Mouse (Mus musculus): ENCODE results near the gene Tmem132b. TPM values are rescaled to one million over a fixed set of nuclear protein-coding genes. Genes with fewer than 3 reads are reported as not detected.

Tmem132b gene
- total RNA-seq, 2 experiments from 2014 or later = 1.8 to 2.2 TPM

GRCm38 (mm10) chr5:125509541-125509940 lies 22.0 kb upstream of the Tmem132b start:
- no peak for DNase-seq (ENCODE audit: low spot score in 2 of 2)

- no peak for DNase-seq (ENCODE audit: low spot score in 2 of 2)
Observed at GRCm38 (mm10) chr5:125515006-125515405, 16.6 kb upstream of the Tmem132b start.

- no peak for DNase-seq (ENCODE audit: low spot score in 2 of 2)
Observed at GRCm38 (mm10) chr5:125518640-125519039, 12.9 kb upstream of the Tmem132b start.

- no peak for DNase-seq (ENCODE audit: low spot score in 2 of 2)
Observed at GRCm38 (mm10) chr5:125520930-125521590, 10.5 kb upstream of the Tmem132b start.

GRCm38 (mm10) chr5:125523361-125523760 lies 8.2 kb upstream of the Tmem132b start:
- DNase-seq (ENCODE audit: low spot score in 2 of 2) = no peak

- DNase-seq (ENCODE audit: low spot score in 2 of 2) = no peak
Observed at GRCm38 (mm10) chr5:125525516-125525915, 6.1 kb upstream of the Tmem132b start.

GRCm38 (mm10) chr5:125526464-125526863 lies 5.1 kb upstream of the Tmem132b start:
- no peak for DNase-seq (ENCODE audit: low spot score in 2 of 2)

GRCm38 (mm10) chr5:125529109-125529508 lies 2.5 kb upstream of the Tmem132b start:
- peak; percentile 33 to 45 for DNase-seq (ENCODE audit: low spot score in 2 of 2)

GRCm38 (mm10) chr5:125532191-125532544 lies 594 bp downstream of the Tmem132b start:
- no peak for DNase-seq (ENCODE audit: low spot score in 2 of 2)

GRCm38 (mm10) chr5:125532545-125533224 lies 1.1 kb downstream of the Tmem132b start:
- no peak for DNase-seq (ENCODE audit: low spot score in 2 of 2)

GRCm38 (mm10) chr5:125533225-125533900 lies 1.8 kb downstream of the Tmem132b start:
- DNase-seq (ENCODE audit: low spot score in 2 of 2) = no peak

GRCm38 (mm10) chr5:125534168-125534610 lies 2.6 kb downstream of the Tmem132b start:
- no peak for DNase-seq (ENCODE audit: low spot score in 2 of 2)

GRCm38 (mm10) chr5:125534611-125535324 lies 3.2 kb downstream of the Tmem132b start:
- DNase-seq (ENCODE audit: low spot score in 2 of 2) = no peak

GRCm38 (mm10) chr5:125545090-125545489 lies 13.5 kb downstream of the Tmem132b start:
- no peak for DNase-seq (ENCODE audit: low spot score in 2 of 2)

GRCm38 (mm10) chr5:125546293-125546692 lies 14.7 kb downstream of the Tmem132b start:
- no peak for DNase-seq (ENCODE audit: low spot score in 2 of 2)

- no peak for DNase-seq (ENCODE audit: low spot score in 2 of 2)
Observed at GRCm38 (mm10) chr5:125549750-125550489, 18.3 kb downstream of the Tmem132b start.

GRCm38 (mm10) chr5:125555732-125556131 lies 24.2 kb downstream of the Tmem132b start:
- no peak for DNase-seq (ENCODE audit: low spot score in 2 of 2)

GRCm38 (mm10) chr5:125563492-125563891 lies 31.9 kb downstream of the Tmem132b start:
- no peak for DNase-seq (ENCODE audit: low spot score in 2 of 2)

- DNase-seq (ENCODE audit: low spot score in 2 of 2) = no peak
Observed at GRCm38 (mm10) chr5:125565725-125566124, 34.2 kb downstream of the Tmem132b start.

GRCm38 (mm10) chr5:125568457-125568856 lies 36.9 kb downstream of the Tmem132b start:
- DNase-seq (ENCODE audit: low spot score in 2 of 2) = no peak

GRCm38 (mm10) chr5:125572011-125572410 lies 40.4 kb downstream of the Tmem132b start:
- no peak for DNase-seq (ENCODE audit: low spot score in 2 of 2)
